Mouse (Mus musculus): ENCODE data around the gene Usp37.

Gene Usp37

DNA sequence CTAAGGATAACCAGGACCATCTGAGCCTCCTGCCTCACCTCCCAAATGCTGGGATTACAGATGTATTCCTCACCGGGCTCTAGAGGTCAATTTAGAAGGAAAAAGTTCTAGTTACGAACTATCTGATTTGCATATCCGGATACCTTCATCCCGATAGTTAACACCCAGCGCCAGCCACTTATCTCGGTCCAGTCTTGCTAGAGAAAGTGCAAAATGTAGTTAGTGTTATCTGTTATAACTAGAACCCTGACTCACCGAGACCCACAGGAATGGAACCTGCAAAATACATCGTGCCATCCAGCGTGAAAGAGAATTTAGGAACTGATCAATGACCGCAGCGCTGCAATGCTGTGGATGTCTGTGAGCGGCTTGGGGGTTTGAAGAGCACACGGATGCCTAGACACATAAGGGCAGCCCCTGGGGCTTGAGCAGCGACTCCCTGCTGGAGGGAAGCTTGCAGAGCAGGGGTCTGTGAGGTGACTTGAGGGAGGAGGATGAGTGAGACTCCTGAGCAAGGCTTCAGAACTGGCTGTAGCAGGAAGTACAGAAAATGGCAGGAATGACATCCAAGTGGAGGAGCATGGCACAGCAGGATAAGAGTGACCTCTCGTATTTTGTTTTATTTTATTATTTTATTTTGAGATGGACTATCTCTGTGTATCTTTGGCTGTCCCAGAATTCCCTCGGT, 142.9 kb downstream of the Usp37 start:
- in situ Hi-C loops (cut with MboI, MseI) = loop anchor here in 1 of 2 experiments (5.0 kb wide), 1 partner anchor 741 kb away; the partner anchor contains the start of genes Cnppd1 and Retreg2

- in situ Hi-C loops (cut with MboI, MseI) = loop anchor here in 1 of 2 experiments (5.0 kb wide), 1 partner anchor 742 kb away; the partner anchor contains the start of genes Cnppd1 and Retreg2
Measured at GRCm38 (mm10) chr1:74400531-74400930, 143.6 kb downstream of the Usp37 start.

- in situ Hi-C loops (cut with MboI, MseI) = loop anchor here (25.0 kb wide), 2 partner anchors 111 to 1089 kb away; partner anchors contain the start of genes Aamp (in 1 of the 2), Chpf (in 1 of the 2), Gpbar1 (in 1 of the 2) and Pnkd (in 1 of the 2)
Measured at GRCm38 (mm10) chr1:74397919-74398451, 146.1 kb downstream of the Usp37 start.

DNA sequence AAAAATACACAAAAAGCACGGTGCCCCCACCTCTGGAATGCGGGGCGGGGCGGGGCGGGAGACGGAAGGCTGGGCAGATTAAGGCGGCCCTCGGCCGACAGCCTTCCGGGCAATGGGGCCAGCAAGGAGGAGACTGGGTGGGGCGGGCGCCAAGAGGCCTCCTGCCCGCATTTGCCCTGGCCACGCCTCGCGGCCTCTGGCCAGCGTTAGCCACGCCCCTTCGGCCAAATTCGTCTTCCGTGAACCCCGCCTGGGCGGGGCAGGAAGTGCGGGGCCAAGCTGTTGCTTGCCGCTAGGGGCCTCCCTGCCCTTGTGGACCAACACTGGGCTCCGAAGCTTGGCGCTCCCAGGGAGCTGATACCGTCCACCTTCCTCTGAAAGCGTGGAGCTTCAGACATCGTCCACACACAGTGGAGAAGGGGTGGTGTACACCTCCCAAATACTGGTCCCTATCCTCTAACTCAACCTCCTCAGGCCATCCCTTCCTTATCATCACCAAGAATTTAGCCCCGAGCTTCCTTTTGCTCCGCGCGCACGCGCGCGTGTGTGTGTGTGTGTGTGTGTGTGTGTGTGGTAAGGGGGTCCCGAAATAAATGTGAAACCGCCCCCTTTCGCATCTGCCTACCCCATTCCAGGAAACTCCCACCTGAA, 146.7 kb downstream of the Usp37 start:
- in situ Hi-C loops (cut with MboI, MseI) = loop anchor here (25.0 kb wide), 2 partner anchors 110 to 1090 kb away; partner anchors contain the start of genes Aamp (in 1 of the 2), Chpf (in 1 of the 2), Gpbar1 (in 1 of the 2) and Pnkd (in 1 of the 2)

- in situ Hi-C loops (cut with MboI, MseI) = loop anchor here (25.0 kb wide), 2 partner anchors 109 to 1091 kb away; partner anchors contain the start of genes Aamp (in 1 of the 2), Chpf (in 1 of the 2), Gpbar1 (in 1 of the 2) and Pnkd (in 1 of the 2)
Measured at GRCm38 (mm10) chr1:74396456-74397222, 147.4 kb downstream of the Usp37 start.

GRCm38 (mm10) chr1:74395290-74395689, 148.8 kb downstream of the Usp37 start:
- in situ Hi-C loops (cut with MboI, MseI) = loop anchor here (25.0 kb wide), 2 partner anchors 108 to 1092 kb away; partner anchors contain the start of genes Aamp (in 1 of the 2), Chpf (in 1 of the 2), Gpbar1 (in 1 of the 2) and Pnkd (in 1 of the 2)

DNA sequence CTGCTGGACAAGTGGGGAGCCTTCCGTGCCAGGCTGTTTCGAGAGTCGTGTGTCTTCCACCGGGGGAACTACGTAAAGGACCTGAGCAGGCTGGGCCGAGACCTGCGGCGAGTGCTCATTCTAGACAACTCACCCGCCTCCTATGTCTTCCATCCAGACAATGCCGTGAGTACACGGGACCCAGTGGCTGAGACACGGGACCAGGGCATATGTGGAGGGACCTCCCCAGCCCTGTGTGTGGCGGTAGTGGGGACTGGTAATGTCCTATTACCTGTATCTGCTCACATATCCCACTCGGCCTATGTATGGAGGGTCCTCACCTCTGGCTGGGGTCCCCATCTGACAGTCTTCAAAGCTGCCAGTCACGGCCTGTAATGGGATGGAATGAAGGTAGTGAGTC, 149.2 kb downstream of the Usp37 start:
- in situ Hi-C loops (cut with MboI, MseI) = loop anchor here (25.0 kb wide), 2 partner anchors 108 to 1092 kb away; partner anchors contain the start of genes Aamp (in 1 of the 2), Chpf (in 1 of the 2), Gpbar1 (in 1 of the 2) and Pnkd (in 1 of the 2)

DNA sequence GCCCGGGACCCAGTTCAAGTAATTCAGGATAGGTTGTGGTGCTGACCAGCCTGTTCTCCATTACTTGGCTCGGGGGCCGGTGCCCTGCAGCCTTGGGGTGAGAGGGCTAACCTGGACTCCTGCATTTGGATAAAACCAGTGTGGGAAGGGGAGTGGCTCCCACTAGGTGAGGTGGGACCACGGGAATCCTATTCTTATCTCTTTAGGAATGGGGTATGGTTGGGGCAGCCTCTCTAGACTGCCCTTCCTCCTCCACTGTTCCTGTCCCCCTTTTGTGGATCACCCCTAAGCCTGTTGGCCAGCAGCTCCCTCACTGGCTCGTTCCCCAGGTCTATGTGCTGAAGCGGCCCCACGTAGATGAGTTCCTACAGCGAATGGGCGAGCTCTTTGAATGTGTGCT, 149.8 kb downstream of the Usp37 start:
- in situ Hi-C loops (cut with MboI, MseI) = loop anchor here (25.0 kb wide), 2 partner anchors 107 to 1093 kb away; partner anchors contain the start of genes Aamp (in 1 of the 2), Chpf (in 1 of the 2), Gpbar1 (in 1 of the 2) and Pnkd (in 1 of the 2)

DNA sequence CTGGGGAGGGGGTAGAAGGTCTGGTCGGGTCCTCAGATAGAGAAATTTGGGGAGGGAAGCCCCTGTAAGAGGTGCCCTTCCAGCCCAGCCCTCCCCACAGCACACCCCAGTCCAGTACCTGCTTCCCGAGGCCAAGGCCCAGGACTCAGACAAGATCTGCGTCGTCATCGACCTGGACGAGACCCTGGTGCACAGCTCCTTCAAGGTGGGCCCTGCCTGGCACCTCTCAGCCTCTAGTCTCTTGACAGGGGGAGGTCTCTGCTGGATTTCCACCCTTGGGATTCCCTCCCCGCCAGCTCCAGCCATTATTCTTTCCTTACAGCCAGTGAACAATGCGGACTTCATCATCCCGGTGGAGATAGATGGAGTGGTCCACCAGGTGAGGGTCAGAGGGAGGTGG, 150.4 kb downstream of the Usp37 start:
- in situ Hi-C loops (cut with MboI, MseI) = loop anchor here (25.0 kb wide), 2 partner anchors 106 to 1094 kb away; partner anchors contain the start of genes Aamp (in 1 of the 2), Chpf (in 1 of the 2), Gpbar1 (in 1 of the 2) and Pnkd (in 1 of the 2)

DNA sequence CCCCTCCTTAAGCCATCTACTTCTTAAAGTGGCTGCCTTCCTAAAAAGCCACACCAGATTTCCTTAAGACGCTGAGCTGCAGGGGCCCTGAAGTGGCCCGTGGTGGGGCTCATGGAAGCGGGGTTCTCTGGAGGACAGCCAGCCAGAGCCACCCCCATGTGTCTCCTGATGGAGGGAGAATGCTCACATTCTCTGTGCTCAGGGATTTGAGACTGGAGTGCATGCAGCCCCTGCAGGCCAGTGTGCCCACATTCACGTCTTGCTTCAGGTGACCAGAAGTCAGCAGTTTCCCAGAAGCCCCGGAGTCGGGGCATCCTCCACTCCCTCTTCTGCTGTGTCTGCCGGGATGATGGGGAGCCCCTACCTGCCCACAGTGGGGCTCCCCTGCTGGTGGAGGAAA, 151.1 kb downstream of the Usp37 start:
- in situ Hi-C loops (cut with MboI, MseI) = loop anchor here (25.0 kb wide), 2 partner anchors 106 to 1094 kb away; partner anchors contain the start of genes Aamp (in 1 of the 2), Chpf (in 1 of the 2), Gpbar1 (in 1 of the 2) and Pnkd (in 1 of the 2)

- in situ Hi-C loops (cut with MboI, MseI) = loop anchor here (25.0 kb wide), 2 partner anchors 105 to 1095 kb away; partner anchors contain the start of genes Aamp (in 1 of the 2), Chpf (in 1 of the 2), Gpbar1 (in 1 of the 2) and Pnkd (in 1 of the 2)
Measured at GRCm38 (mm10) chr1:74392446-74392994, 151.6 kb downstream of the Usp37 start.

DNA sequence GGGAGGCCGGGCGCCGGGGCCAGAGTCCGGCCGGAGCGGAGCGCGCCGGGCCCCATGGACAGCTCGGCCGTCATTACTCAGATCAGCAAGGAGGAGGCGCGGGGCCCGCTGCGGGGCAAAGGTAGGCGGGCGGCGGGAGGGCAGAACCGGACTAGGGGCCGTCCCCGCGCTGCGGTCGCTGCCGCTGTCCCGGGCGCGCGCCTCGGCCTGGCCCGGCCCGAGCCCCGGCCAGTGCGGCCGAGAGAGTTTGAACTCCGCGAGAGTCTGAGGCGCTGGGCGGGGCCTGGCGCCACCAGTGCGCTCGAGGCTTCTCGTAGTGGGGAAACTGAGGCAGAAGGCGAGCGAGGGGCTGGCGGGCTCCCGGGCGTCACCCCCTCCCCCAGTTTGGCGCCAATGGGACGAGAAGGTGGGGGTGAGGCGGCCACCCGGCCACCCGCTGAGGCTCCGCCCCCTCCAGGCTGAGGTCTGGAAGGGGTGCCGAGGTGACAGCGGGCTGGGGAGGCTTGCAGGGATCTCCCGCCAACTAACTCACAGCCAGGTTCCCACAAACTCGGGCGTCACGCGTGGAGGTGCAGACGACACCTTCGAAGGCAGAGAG, 152.1 kb downstream of the Usp37 start:
- in situ Hi-C loops (cut with MboI, MseI) = loop anchor here (25.0 kb wide), 2 partner anchors 105 to 1095 kb away; partner anchors contain the start of genes Aamp (in 1 of the 2), Chpf (in 1 of the 2), Gpbar1 (in 1 of the 2) and Pnkd (in 1 of the 2)

GRCm38 (mm10) chr1:74390924-74391748, 152.9 kb downstream of the Usp37 start, which contains the start of gene Ctdsp1:
Gene Ctdsp1, plus strand, starts transcription at chr1:74391509.
- in situ Hi-C loops (cut with MboI, MseI) = loop anchor here (25.0 kb wide), 2 partner anchors 104 to 1096 kb away; partner anchors contain the start of genes Aamp (in 1 of the 2), Chpf (in 1 of the 2), Gpbar1 (in 1 of the 2) and Pnkd (in 1 of the 2)

DNA sequence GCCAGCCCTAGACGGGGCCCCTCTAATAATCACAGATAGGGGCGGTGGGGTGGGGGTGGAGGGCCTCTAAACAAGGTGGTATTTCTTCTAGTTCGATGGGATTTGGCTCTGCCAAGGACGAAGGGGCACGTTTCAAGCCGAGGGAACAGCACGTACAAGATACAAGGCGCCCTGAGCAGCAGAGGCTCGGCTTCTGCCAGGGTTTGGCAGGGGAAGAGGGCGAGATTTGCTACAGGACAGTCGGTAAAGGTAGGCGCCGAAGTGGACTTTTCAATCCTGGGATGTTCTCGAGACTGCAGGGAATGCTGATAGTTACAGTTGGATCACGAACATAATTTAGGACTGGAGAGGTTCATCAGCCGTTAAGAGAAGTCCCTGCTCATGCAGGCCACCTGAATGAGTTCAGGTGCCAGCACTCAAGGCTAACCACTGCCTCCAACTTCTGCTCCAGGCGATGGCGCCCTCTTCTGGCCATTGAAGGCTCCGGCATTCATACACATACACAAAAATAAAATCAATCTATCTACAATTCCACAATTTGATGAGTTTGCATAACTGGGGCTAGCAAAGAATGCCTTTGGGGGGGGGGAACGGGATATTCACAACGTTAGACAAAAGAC, 153.7 kb downstream of the Usp37 start:
- in situ Hi-C loops (cut with MboI, MseI) = loop anchor here (25.0 kb wide), 2 partner anchors 103 to 1097 kb away; partner anchors contain the start of genes Aamp (in 1 of the 2), Chpf (in 1 of the 2), Gpbar1 (in 1 of the 2) and Pnkd (in 1 of the 2)

- in situ Hi-C loops (cut with MboI, MseI) = loop anchor here (5.0 to 25.0 kb wide), 3 partner anchors 103 to 1097 kb away; partner anchors contain the start of genes Aamp (in 1 of the 2), Chpf (in 1 of the 2), Gpbar1 (in 1 of the 2) and Pnkd (in 1 of the 2)
Measured at GRCm38 (mm10) chr1:74389831-74390286, 154.2 kb downstream of the Usp37 start.

GRCm38 (mm10) chr1:74388398-74388920, 155.6 kb downstream of the Usp37 start:
- in situ Hi-C loops (cut with MboI, MseI) = loop anchor here (5.0 to 25.0 kb wide), 3 partner anchors 101 to 1099 kb away; partner anchors contain the start of genes Aamp (in 1 of the 2), Chpf (in 1 of the 2), Gpbar1 (in 1 of the 2) and Pnkd (in 1 of the 2)

All from T-helper 17 cell (primary cell).